Mouse (Mus musculus): ENCODE results near the gene Ghdc. TPM values are rescaled to one million over a fixed set of nuclear protein-coding genes. Genes with fewer than 3 reads are reported as not detected.

The Ghdc gene
- total RNA-seq, 2 experiments from 2014 or later = 9.5 to 11.3 TPM

- no peak for DNase-seq (ENCODE audit: low spot score)
- intact Hi-C loops (cut with DNase I) = no loop called here
Observed at GRCm38 (mm10) chr11:100752294-100752693, 18.5 kb downstream of the Ghdc start.

- intact Hi-C loops (cut with DNase I) = no loop called here
- DNase-seq (ENCODE audit: low spot score) = no peak
Observed at GRCm38 (mm10) chr11:100750127-100750526, 20.6 kb downstream of the Ghdc start.

DNA sequence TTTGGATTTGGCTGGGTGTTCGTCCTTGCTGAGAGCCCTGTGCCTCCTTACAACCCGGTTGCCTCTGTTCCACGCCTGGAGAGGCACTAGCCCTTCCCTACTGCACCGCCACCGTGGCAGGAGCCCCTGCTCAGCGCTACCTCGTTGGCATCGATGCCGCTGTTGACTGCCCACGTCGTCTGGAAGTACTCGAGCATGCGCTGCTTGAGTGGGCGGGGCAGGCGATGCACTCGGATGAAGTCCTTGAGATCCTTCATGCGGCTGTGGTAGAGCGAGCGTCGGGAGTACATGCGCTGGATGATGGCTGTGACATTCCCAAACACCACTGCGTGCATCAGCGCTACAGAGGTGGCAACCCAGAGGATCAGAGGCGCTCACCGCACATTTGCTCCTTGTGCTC is 21.3 kb downstream of the Ghdc start:
- no peak for DNase-seq (ENCODE audit: low spot score)
- intact Hi-C loops (cut with DNase I) = loop anchor here (10.0 kb wide), 1 partner anchor 315 kb away; no protein-coding TSS in a partner anchor

DNA sequence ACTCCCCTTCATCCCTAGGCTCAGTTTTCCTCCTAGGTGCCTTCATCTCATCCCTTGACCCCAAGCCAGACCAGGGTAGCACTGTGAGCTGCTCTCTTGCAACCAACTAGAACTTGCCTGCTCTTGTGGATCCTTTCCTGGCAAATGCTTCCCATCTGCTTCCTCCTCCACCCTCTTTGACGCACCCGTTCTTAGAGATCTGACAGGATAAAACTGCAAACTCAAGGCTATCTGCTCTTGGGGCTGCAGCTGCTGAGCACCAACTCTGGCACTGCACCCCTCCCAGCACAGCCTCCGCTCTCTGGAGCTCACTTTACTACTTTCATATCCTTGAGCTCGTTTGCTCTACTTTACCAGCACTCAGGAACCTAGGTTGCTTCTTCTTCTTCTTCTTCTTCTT is 22.1 kb downstream of the Ghdc start:
- intact Hi-C loops (cut with DNase I) = loop anchor here (10.0 kb wide), 1 partner anchor 316 kb away; no protein-coding TSS in a partner anchor
- DNase-seq (ENCODE audit: low spot score) = no peak

GRCm38 (mm10) chr11:100747114-100747513 is 23.6 kb downstream of the Ghdc start:
- no peak for DNase-seq (ENCODE audit: low spot score)
- intact Hi-C loops (cut with DNase I) = loop anchor here (2.0 to 10.0 kb wide), 2 partner anchors 16 to 318 kb away; partner anchors contain the start of gene Hcrt

DNA sequence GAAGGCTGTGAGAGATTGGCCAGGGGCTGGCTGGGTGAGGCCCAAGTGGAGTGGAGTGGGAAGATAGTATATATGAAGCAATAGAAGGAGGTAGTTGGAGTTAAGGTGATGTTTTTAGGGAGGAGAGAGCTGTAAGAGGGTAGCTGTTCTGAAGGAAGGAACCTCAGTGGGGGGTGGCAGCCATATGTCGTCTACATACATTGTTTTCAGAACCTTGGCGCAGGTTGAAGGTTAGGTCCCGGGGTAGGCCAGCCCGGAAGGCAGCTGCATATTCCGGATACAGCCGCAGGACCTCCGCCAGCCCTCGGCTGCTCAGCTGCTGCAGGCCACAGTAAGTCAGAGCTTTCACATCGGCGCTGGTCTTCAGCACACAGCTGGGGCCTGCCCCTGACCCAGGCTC is 24.2 kb downstream of the Ghdc start:
- intact Hi-C loops (cut with DNase I) = loop anchor here (2.0 to 10.0 kb wide), 2 partner anchors 16 to 318 kb away; partner anchors contain the start of gene Hcrt
- no peak for DNase-seq (ENCODE audit: low spot score)

GRCm38 (mm10) chr11:100745085-100745484 is 25.7 kb downstream of the Ghdc start:
- no peak for DNase-seq (ENCODE audit: low spot score)
- intact Hi-C loops (cut with DNase I) = loop anchor here (10.0 kb wide), 1 partner anchor 320 kb away; no protein-coding TSS in a partner anchor

GRCm38 (mm10) chr11:100741348-100741747 is 29.4 kb downstream of the Ghdc start:
- DNase-seq (ENCODE audit: low spot score) = no peak
- intact Hi-C loops (cut with DNase I) = loop anchor here (10.0 kb wide), 1 partner anchor 323 kb away; no protein-coding TSS in a partner anchor

GRCm38 (mm10) chr11:100738749-100739148 is 32.0 kb downstream of the Ghdc start:
- no peak for DNase-seq (ENCODE audit: low spot score)
- intact Hi-C loops (cut with DNase I) = no loop called here

DNA sequence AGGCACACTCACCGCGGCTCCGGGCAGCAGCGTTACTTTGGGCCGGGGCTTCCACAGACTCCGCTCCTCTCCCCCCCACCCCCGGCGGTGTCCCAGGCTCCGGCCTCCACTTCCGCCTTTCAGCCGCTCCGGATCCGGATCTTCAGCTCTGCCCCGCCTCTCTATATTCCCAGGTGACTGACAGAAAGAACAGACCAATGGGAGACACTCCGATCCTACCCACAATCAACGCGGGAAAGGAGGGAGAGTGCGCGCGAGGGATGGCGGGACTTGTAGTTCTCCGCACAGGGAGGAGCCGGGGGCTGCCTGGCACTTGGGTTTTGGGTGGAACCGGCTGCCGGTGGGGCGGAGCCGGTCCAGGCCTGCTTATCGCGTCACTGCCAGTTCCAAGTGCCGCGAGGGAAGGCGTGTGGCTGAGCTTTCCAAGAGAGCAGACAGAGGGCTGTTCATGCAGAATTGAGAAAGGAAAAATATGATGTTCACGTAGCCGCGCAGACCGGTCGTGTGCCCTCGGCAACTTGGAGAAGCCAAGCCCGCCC is 32.6 kb downstream of the Ghdc start, which contains the start of gene Rab5c:
Gene Rab5c, minus strand, starts transcription at position 150 of the 539 bp plus-strand sequence.
- peak; percentile 99 for DNase-seq (ENCODE audit: low spot score)
- intact Hi-C loops (cut with DNase I) = no loop called here

GRCm38 (mm10) chr11:100737105-100737733 is 33.5 kb downstream of the Ghdc start:
- DNase-seq (ENCODE audit: low spot score) = no peak
- intact Hi-C loops (cut with DNase I) = loop anchor here (2.0 kb wide), 1 partner anchor 20 kb away; no protein-coding TSS in a partner anchor

DNA sequence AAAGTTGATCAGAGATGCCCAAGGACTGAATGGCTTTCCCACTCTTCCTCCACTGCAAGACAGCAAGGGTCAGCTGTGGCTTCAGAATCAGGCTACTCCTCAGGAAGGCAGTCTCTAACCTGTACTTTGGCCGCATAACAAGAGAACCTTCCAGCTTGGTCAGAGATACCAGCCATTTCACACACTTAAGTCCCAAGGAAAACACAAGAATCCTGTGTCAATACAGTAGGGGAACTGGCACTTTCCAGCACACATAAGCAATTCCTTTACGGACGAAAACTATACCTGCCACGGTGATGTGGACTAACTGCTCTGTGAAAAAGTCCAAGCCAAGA is 34.0 kb downstream of the Ghdc start:
- DNase-seq (ENCODE audit: low spot score) = no peak
- intact Hi-C loops (cut with DNase I) = loop anchor here (2.0 kb wide), 1 partner anchor 20 kb away; no protein-coding TSS in a partner anchor

GRCm38 (mm10) chr11:100735954-100736745 is 34.6 kb downstream of the Ghdc start:
- intact Hi-C loops (cut with DNase I) = loop anchor here (2.0 kb wide), 1 partner anchor 19 kb away; no protein-coding TSS in a partner anchor
- no peak for DNase-seq (ENCODE audit: low spot score)

- intact Hi-C loops (cut with DNase I) = no loop called here
- DNase-seq (ENCODE audit: low spot score) = no peak
Observed at GRCm38 (mm10) chr11:100735134-100735865, 35.5 kb downstream of the Ghdc start.

GRCm38 (mm10) chr11:100730477-100731205 is 40.1 kb downstream of the Ghdc start:
- intact Hi-C loops (cut with DNase I) = no loop called here
- no peak for DNase-seq (ENCODE audit: low spot score)

DNA sequence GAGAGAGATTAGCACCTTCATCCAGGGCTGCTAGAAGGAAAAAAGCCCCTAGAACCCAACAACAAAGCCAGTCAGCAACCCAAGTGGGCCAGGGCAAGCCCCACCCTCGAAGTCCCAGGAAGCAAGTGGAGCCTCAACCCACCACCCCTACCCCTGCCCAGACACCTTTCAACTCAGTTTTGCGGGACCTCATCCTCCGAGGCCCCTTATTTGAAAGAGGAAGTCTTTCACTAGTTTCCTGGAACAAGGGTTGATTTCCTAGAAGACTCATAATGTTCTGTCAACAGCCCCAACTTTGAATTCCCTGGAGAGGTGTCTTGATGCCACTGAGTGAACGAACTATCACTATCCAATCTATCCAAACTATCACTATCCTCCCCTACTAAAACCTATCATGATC is 40.8 kb downstream of the Ghdc start:
- intact Hi-C loops (cut with DNase I) = no loop called here
- DNase-seq (ENCODE audit: low spot score) = no peak

DNA sequence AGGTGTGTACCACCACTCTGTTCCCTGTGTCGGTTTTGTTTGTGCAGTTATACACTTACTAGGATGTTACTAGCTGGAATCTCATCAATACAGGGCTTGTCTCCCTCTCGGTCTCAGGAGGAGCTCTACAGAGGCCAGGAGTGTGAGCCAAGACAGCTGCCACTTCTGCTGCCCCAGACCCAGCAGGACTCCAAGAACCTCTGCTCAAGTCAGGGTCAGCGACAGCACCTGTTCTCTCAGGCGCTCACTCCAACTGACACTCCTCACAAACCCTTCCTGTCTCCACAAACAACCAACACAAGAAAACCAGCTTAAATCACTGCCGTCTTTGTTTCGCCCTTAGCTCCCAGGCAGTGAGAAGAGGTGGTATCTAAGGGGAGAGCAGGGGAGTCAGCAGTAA is 42.2 kb downstream of the Ghdc start:
- no peak for DNase-seq (ENCODE audit: low spot score)
- intact Hi-C loops (cut with DNase I) = no loop called here

DNA sequence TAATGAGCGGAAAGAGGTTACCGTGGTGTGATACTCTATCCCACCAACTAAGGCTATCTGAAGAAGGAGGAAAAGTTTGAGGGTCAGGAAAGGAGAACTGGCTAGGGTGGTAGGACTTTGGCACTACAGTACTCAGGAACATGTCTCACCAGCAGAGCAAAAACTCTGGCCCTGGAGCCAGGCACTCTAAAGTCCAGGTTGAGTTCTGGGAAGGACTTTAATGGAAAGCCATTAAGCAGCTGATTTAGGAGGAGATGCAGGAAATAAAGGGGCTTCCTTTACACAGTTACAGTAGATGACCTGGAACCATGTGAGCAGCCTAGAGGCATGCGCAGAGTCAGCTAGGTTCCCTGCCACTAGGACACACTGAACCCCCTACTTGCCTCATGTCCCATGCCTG is 43.6 kb downstream of the Ghdc start:
- intact Hi-C loops (cut with DNase I) = no loop called here
- DNase-seq (ENCODE audit: low spot score) = no peak

DNA sequence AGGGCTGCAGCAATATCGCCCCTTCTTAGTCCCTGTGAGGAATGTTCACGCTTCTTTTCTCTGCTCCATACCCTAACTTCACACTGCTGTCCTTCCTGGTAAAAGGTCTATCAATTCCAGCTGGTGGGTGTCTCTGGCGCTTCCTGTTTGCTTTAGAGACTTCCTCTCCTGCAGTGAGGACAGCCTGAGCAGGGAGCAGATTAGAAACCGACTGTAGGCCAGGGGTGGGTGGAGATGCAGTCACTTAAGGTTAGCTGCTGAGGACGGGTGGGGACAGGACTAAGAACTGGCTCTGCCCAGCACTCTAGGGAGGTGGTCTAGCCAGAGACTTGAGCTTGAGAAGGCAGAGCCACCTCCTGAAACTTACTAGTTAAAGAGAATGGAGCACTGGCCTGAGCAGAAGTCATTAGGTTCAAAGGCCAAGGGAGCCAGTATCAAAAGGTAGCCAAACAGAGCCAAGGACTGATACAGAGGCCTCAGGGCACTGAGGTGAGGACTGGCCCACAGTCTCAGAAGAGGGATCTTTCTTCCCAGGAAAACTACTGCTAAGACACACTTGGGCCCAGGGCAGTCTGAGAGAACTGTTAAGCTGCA is 45.7 kb downstream of the Ghdc start:
- no peak for DNase-seq (ENCODE audit: low spot score)
- intact Hi-C loops (cut with DNase I) = no loop called here
